Mouse (Mus musculus): ENCODE data around the gene Greb1. TPM values are rescaled to one million over a fixed set of nuclear protein-coding genes. Genes with fewer than 3 reads are reported as not detected.

Gene Greb1
- polyA plus RNA-seq, 1 experiment from 2014 or later = 19.0 TPM

DNA sequence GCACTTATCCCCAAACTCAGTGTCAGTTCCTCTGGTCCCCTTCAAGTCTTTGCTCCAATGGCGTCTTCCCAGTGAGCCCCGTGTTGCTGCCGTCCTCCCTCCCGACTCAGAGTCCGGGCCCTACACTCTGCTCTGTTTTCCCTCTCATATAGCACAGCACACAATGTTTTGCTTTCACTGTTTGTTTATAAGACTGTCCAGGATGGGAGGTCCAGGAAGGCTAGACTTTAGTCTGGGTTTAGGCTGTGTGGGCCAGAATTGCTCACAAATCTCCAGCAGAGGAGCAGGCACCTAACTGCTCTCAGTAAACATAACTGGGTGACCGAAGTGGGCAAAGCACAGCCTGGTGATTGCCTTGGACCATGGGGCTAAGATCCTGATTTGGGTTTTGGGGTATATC is 167.5 kb downstream of the Greb1 start:
- Histone ChIP-seq H3K27me3 (ENCODE audit: insufficient read depth, poor library complexity, severe bottlenecking) (no peaks in the 10 kb centered on the region), H3K36me3 (no peaks in the 10 kb centered on the region), H3K4me3 (no peak overlapping the region), H3K27ac (no peak overlapping the region), H3K4me1 (replicated peaks) (no peaks in the 10 kb centered on the region), H3K9me3 (no peaks in the 10 kb centered on the region)
- no peak for DNase-seq (ENCODE audit: low spot score)
- WGBS = 86% methylated on average over 6 of the region's 6 CpGs

- DNase-seq (ENCODE audit: low spot score) = no peak
- Histone ChIP-seq H3K27ac (no peak overlapping the region), H3K9me3 (no peaks in the 10 kb centered on the region), H3K27me3 (ENCODE audit: insufficient read depth, poor library complexity, severe bottlenecking) (no peaks in the 10 kb centered on the region), H3K4me3 (no peak overlapping the region), H3K36me3 (no peaks in the 10 kb centered on the region), H3K4me1 (replicated peaks) (no peaks in the 10 kb centered on the region)
- 79% methylated on average over 2 of the region's 2 CpGs for WGBS
Measured at GRCm38 (mm10) chr12:16631423-16631822, 169.3 kb downstream of the Greb1 start.

GRCm38 (mm10) chr12:16630866-16631185 is 169.9 kb downstream of the Greb1 start:
- WGBS = 93% methylated on average over 1 of the region's 1 CpGs
- no peaks in the 10 kb centered on the region for H3K4me1 ChIP-seq (replicated peaks)
- no peaks in the 10 kb centered on the region for H3K9me3 ChIP-seq
- no peaks in the 10 kb centered on the region for H3K36me3 ChIP-seq
- no peak overlapping the region for H3K27ac ChIP-seq
- H3K4me3 ChIP-seq = no peak overlapping the region
- H3K27me3 ChIP-seq (ENCODE audit: insufficient read depth, poor library complexity, severe bottlenecking) = no peaks in the 10 kb centered on the region
- DNase-seq (ENCODE audit: low spot score) = no peak

GRCm38 (mm10) chr12:16630152-16630865 is 170.4 kb downstream of the Greb1 start:
- Histone ChIP-seq H3K4me3 (no peak overlapping the region), H3K9me3 (no peaks in the 10 kb centered on the region), H3K4me1 (replicated peaks) (no peaks in the 10 kb centered on the region), H3K36me3 (no peaks in the 10 kb centered on the region), H3K27me3 (ENCODE audit: insufficient read depth, poor library complexity, severe bottlenecking) (no peaks in the 10 kb centered on the region), H3K27ac (no peak overlapping the region)
- WGBS = 79% methylated on average over 7 of the region's 7 CpGs
- DNase-seq (ENCODE audit: low spot score) = no peak

Other genes starting within 250 kb of the Greb1 start
- gene Lpin1, start 189.9 kb downstream of the Greb1 start, polyA plus RNA-seq (2016; fragmentation: Nextera tagmentation; extraction: Ambion mirVana) = 6.4 and 10.6 TPM in 2 replicates
- not detected in 2 replicates for gene Ntsr2, start 147.5 kb downstream of the Greb1 start, polyA plus RNA-seq (2016; fragmentation: Nextera tagmentation; extraction: Ambion mirVana)
- gene E2f6, start 10.1 kb upstream of the Greb1 start, polyA plus RNA-seq (2016; fragmentation: Nextera tagmentation; extraction: Ambion mirVana) = 65.4 TPM in 2 replicates
- 9.0 and 12.0 TPM in 2 replicates for gene Rock2, start 94.0 kb upstream of the Greb1 start, polyA plus RNA-seq (2016; fragmentation: Nextera tagmentation; extraction: Ambion mirVana)
- 3.6 and 4.2 TPM in 2 replicates for gene Pqlc3, start 199.5 kb upstream of the Greb1 start, polyA plus RNA-seq (2016; fragmentation: Nextera tagmentation; extraction: Ambion mirVana)
- gene 2410004P03Rik, start 210.8 kb upstream of the Greb1 start, polyA plus RNA-seq (2016; fragmentation: Nextera tagmentation; extraction: Ambion mirVana) = 2.5 and 5.6 TPM in 2 replicates